Mouse (Mus musculus): Measurements from ENCODE around the gene Kcnj10. TPM values are rescaled to one million over a fixed set of nuclear protein-coding genes. Genes with fewer than 3 reads are reported as not detected.

The Kcnj10 gene
- polyA plus RNA-seq, 1 experiment from 2014 or later, result 0.08 TPM

DNA sequence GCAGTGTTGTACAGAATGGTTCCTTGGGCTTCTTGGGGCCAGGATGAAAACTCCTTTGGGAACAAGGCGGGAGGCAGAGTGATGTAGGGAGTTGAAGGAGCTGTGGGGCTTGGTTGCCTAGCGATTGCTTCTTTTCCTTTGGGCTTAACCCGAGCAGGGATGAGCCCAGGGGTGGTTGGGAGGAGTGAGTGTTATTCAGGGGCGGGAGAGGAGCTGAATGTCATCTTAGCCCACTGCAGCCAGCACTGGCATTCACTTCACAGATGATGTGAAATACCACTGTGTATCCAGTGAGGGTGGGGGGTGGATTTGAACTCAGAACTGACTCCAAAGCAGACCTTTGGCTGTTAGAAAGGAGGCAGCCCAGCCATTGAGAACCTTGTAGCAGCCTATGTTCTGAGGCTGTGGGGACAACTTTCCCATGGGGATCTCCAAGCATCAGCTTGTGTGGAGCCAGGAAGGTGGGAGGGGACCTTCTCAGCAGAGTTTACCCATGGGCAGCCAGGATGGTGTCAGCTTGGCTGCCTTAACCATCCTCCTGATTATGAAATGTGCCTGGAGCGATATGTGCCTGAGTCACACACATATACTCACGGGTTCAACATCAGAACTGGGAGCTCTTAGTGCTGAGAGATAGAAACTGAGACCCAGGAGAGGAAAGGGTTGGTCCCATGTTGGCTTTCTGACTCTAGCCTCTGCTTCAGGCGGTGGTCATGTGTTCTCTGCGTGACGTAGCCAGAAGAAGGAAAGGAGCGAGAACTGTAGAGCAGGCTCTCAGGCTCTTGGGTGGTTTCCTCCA lies 27.2 kb upstream of the Kcnj10 start:
- peak overlapping the region; percentile 85 for H3K4me2 ChIP-seq (replicated peaks)
- H3K4me1 ChIP-seq (replicated peaks), result peaks cover 23% of the 10 kb centered on the region
- 80% methylated on average over 10 of the region's 10 CpGs for WGBS
- ATAC-seq, result no peak
- peaks cover 9% of the 10 kb centered on the region; the same call in 1 of the 2 replicates for H3K36me3 ChIP-seq
- H3K9ac ChIP-seq, result no peak overlapping the region
- peak overlapping the region; percentile 74; the same call in 1 of the 2 replicates for H3K4me3 ChIP-seq (replicated peaks)
- H3K9me3 ChIP-seq, result no peaks in the 10 kb centered on the region
- H3K27me3 ChIP-seq (replicated peaks), result no peaks in the 10 kb centered on the region
- no peak overlapping the region for H3K27ac ChIP-seq

DNA sequence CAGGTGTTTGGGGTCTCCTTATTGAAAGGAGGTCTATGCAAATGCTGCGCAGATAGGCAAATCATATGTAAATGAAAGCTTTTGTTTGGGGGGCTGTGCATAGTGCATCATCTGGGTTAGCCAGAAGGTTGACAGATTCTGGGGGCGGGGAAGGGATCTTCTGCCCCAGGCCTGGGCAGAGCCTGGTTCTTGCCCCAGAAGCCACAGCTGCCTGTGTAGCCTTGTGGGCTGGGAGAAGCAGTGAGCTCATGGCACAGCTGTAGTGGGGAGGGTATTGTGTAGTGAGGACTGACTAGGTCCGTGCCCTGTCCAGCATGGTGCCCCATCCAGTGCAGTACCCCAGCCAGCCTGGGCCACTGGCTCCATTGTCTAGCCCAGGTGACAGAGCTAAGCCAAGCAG lies 26.1 kb upstream of the Kcnj10 start:
- WGBS, result 87% methylated on average over 3 of the region's 3 CpGs
- peaks cover 25% of the 10 kb centered on the region for H3K4me1 ChIP-seq (replicated peaks)
- no peak for ATAC-seq

DNA sequence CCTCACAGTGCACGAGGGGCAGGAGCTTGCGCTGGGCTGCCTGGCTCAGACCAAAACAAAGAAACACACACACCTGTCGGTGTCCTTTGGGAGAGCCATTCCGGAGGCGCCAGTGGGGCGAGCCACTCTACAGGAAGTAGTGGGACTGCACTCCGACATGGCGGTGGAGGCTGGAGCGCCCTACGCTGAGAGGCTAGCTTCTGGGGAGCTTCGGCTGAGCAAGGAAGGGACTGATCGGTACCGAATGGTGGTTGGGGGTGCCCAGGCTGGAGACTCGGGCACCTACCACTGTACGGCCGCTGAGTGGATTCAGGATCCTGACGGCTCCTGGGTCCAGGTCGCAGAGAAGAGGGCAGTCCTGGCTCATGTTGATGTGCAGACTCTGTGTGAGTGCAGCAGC lies 23.6 kb upstream of the Kcnj10 start:
- Histone ChIP-seq H3K4me1 (replicated peaks) (peaks cover 16% of the 10 kb centered on the region), H3K27ac (no peak overlapping the region), H3K9ac (no peak overlapping the region), H3K27me3 (replicated peaks) (no peaks in the 10 kb centered on the region), H3K36me3 (peaks cover 9% of the 10 kb centered on the region; the same call in 1 of the 2 replicates), H3K4me3 (replicated peaks) (no peak overlapping the region), H3K4me2 (replicated peaks) (no peak overlapping the region), H3K9me3 (no peaks in the 10 kb centered on the region)
- WGBS, result 60% methylated on average over 18 of the region's 18 CpGs
- ATAC-seq, result no peak

More for the DNA sequence above, 26.1 kb upstream of the Kcnj10 start:
- Histone ChIP-seq H3K9ac (no peak overlapping the region), H3K4me2 (replicated peaks) (no peak overlapping the region), H3K27me3 (replicated peaks) (no peaks in the 10 kb centered on the region), H3K9me3 (no peaks in the 10 kb centered on the region), H3K36me3 (peaks cover 9% of the 10 kb centered on the region; the same call in 1 of the 2 replicates), H3K27ac (no peak overlapping the region), H3K4me3 (replicated peaks) (no peak overlapping the region)

DNA sequence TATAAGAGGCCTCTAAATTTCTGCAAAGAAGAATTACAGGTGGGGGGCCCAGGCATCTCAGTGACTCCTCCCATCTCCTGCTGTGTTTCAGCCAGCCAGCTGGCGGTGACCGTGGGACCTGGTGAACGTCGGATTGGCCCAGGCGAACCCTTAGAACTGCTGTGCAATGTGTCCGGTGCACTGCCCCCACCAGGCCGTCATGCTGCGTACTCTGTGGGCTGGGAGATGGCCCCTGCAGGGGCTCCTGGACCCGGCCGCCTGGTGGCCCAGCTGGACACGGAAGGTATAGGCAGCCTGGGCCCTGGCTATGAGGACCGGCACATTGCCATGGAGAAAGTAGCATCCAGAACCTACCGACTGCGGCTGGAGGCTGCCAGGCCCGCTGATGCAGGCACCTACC lies 23.1 kb upstream of the Kcnj10 start:
- Histone ChIP-seq H3K4me1 (replicated peaks) (peaks cover 12% of the 10 kb centered on the region), H3K9me3 (no peaks in the 10 kb centered on the region), H3K27me3 (replicated peaks) (no peaks in the 10 kb centered on the region), H3K36me3 (peaks cover 9% of the 10 kb centered on the region; the same call in 1 of the 2 replicates), H3K4me3 (replicated peaks) (no peak overlapping the region), H3K4me2 (replicated peaks) (no peak overlapping the region), H3K27ac (no peak overlapping the region), H3K9ac (no peak overlapping the region)
- ATAC-seq, result no peak
- 79% methylated on average over 15 of the region's 15 CpGs for WGBS

DNA sequence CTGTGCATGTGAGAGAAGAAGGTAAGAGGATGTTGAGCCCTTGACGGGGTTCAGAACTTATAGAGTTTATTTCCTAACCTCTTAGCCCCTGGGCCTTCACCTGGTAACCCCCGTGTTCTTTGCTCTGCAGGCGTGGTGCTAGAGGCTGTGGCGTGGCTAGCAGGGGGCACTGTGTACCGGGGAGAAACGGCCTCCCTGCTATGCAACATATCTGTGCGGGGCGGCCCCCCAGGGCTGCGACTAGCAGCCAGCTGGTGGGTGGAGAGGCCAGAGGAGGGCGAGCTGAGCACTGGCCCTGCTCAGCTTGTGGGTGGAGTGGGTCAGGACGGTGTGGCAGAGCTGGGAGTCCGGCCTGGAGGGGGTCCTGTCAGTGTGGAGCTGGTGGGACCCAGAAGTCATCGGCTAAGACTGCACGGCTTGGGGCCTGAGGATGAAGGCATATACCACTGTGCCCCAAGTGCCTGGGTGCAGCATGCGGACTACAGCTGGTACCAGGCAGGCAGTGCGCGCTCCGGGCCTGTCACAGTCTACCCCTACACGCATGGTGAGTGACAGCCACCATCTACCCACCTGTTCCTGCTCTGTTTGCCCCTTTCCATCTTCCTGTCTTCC lies 22.5 kb upstream of the Kcnj10 start:
- no peak for ATAC-seq
- Histone ChIP-seq H3K36me3 (peaks cover 9% of the 10 kb centered on the region; the same call in 1 of the 2 replicates), H3K4me2 (replicated peaks) (no peak overlapping the region), H3K4me3 (replicated peaks) (no peak overlapping the region), H3K4me1 (replicated peaks) (0 out of 2 replicates have a peak, but pooled peaks cover 8% of the 10 kb centered on the region), H3K9me3 (no peaks in the 10 kb centered on the region), H3K27ac (no peak overlapping the region), H3K27me3 (replicated peaks) (no peaks in the 10 kb centered on the region), H3K9ac (no peak overlapping the region)
- 87% methylated on average over 19 of the region's 19 CpGs for WGBS

DNA sequence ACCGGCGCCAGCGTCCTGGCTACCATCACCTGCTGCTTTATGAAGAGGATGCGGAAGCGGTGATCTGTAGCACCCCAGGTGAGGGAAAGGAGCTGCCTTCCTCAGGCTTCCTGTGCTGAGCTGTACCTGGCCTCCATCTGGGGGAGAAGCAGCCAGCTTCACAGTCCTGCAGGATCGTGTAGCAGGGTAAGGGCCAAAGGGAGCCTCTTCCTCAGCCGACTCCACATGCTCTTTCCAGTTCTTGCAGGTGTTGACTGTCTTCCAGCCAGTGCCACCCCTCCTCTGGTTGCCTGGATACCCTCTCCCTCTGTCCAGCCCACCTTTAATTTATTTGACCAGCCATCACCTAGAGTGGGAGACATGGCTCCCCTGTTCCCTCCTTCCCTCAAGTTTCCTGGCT lies 21.7 kb upstream of the Kcnj10 start:
- Histone ChIP-seq H3K9ac (no peak overlapping the region), H3K4me2 (replicated peaks) (no peak overlapping the region), H3K27me3 (replicated peaks) (no peaks in the 10 kb centered on the region), H3K9me3 (no peaks in the 10 kb centered on the region), H3K36me3 (peaks cover 9% of the 10 kb centered on the region; the same call in 1 of the 2 replicates), H3K4me1 (replicated peaks) (0 out of 2 replicates have a peak, but pooled peaks cover 8% of the 10 kb centered on the region), H3K4me3 (replicated peaks) (no peak overlapping the region), H3K27ac (no peak overlapping the region)
- ATAC-seq, result no peak
- WGBS, result 76% methylated on average over 7 of the region's 7 CpGs

DNA sequence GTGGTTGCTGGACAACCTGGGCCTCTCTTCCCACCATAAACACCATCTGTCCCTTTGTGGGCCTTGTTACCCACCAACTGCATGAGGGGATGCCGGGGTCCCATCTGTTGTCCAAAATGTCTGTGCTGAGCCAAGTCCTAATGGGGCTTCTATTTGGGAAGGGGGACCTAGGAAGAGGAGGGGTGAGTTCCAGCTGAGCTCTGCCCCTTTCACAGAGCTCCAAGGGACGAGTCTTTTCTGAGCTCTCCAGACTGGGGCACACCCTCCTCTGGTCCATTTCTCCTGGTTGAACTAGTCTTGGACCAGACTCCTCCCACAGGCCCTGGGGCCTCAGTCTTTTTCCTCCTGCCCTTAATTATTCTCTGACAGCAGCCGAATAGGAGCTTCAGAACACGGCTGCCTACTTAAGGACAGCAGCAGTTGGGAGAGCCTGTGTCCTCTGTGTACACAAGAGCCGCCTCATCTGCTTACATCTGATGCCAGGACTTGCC lies 21.0 kb upstream of the Kcnj10 start:
- H3K27ac ChIP-seq, result no peak overlapping the region
- H3K27me3 ChIP-seq (replicated peaks), result peaks cover 2% of the 10 kb centered on the region; the same call in 1 of the 2 replicates
- H3K9me3 ChIP-seq, result no peaks in the 10 kb centered on the region
- H3K4me3 ChIP-seq (replicated peaks), result no peak overlapping the region
- H3K4me1 ChIP-seq (replicated peaks), result 0 out of 2 replicates have a peak, but pooled peaks cover 8% of the 10 kb centered on the region
- ATAC-seq, result no peak
- peaks cover 9% of the 10 kb centered on the region; the same call in 1 of the 2 replicates for H3K36me3 ChIP-seq
- H3K9ac ChIP-seq, result no peak overlapping the region
- WGBS, result 38% methylated on average over 5 of the region's 5 CpGs
- no peak overlapping the region for H3K4me2 ChIP-seq (replicated peaks)

DNA sequence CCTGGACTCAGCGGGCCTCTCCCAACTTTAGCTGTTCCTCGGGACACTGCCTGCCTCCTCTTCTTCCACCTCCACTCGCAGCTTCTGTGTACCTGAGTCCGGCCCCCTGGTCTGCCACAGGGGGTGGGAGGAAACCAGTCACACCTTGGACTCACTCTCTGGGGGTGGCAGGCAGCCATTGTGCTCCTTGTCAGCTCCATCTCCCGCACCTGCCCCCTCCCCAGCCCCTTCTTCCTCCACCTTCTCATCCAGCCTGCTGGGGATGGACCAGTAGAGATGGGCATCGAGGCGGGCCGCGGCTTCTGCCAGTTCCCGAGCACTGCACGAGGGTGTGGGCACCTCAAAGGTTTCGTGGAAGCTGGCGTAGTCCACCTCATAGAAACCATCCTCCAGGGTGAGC lies 18.3 kb upstream of the Kcnj10 start:
- Histone ChIP-seq H3K9ac (no peak overlapping the region), H3K4me3 (replicated peaks) (no peak overlapping the region), H3K9me3 (no peaks in the 10 kb centered on the region), H3K36me3 (peaks cover 9% of the 10 kb centered on the region; the same call in 1 of the 2 replicates), H3K4me1 (replicated peaks) (peaks cover 15% of the 10 kb centered on the region; the same call in 1 of the 2 replicates), H3K27ac (no peak overlapping the region), H3K27me3 (replicated peaks) (peaks cover 29% of the 10 kb centered on the region), H3K4me2 (replicated peaks) (no peak overlapping the region)
- WGBS, result 63% methylated on average over 13 of the region's 13 CpGs
- ATAC-seq, result no peak

DNA sequence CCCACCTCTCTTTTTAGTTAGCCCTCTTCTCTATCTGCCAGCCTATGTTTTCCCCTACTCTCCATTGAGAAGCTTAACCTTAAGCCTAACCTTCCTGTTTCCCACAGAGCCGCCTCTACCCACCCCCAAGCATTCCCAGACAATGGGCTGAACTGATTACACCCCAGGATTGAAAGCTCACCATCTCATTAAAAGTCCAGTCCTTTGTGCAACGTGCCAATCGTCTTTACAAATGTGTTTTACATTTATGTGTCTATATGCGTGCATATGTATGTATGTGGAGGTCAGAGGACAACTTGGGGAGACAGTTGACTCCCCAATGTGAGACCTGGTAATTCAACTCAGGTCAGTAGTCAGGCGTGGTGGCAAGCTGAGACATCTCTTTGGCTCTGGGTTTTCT lies 17.7 kb upstream of the Kcnj10 start:
- Histone ChIP-seq H3K36me3 (peaks cover 5% of the 10 kb centered on the region; the same call in 1 of the 2 replicates), H3K27me3 (replicated peaks) (peaks cover 35% of the 10 kb centered on the region), H3K9me3 (no peaks in the 10 kb centered on the region), H3K4me3 (replicated peaks) (no peak overlapping the region), H3K4me1 (replicated peaks) (peaks cover 15% of the 10 kb centered on the region; the same call in 1 of the 2 replicates), H3K4me2 (replicated peaks) (no peak overlapping the region), H3K27ac (no peak overlapping the region), H3K9ac (no peak overlapping the region)
- no peak for ATAC-seq
- 59% methylated on average over 5 of the region's 5 CpGs for WGBS

DNA sequence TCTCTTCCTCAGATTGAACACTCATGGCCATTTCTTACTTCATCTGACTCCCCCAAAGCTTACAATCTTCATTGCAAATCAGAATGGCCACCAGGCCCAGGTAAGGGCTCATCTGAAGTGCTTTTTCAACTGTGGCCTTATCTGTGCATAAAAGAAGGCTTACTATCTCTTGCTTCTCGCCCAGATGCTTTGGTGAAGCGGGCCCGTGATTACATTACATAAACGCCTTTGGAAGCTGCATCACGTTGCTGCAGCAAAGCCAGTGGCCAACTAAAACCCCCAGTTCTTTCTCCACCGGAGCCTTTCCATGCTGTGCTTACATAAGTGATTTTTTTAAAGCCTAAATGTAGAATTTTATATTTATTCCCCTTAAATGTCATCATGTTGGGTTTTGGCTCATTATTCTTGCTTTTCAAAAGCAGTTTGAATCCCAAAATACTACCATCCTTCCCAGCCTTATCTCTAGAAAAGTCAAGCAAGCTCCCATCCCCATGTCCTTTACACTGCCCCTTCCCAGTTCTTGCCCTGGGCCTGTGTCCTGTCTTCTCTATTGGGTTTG lies 17.1 kb upstream of the Kcnj10 start:
- 70% methylated on average over 6 of the region's 6 CpGs for WGBS
- ATAC-seq, result no peak
- Histone ChIP-seq H3K27me3 (replicated peaks) (peaks cover 40% of the 10 kb centered on the region), H3K27ac (no peak overlapping the region), H3K36me3 (no peaks in the 10 kb centered on the region), H3K9ac (no peak overlapping the region), H3K4me1 (replicated peaks) (peaks cover 15% of the 10 kb centered on the region; the same call in 1 of the 2 replicates), H3K9me3 (no peaks in the 10 kb centered on the region), H3K4me3 (replicated peaks) (no peak overlapping the region), H3K4me2 (replicated peaks) (no peak overlapping the region)

DNA sequence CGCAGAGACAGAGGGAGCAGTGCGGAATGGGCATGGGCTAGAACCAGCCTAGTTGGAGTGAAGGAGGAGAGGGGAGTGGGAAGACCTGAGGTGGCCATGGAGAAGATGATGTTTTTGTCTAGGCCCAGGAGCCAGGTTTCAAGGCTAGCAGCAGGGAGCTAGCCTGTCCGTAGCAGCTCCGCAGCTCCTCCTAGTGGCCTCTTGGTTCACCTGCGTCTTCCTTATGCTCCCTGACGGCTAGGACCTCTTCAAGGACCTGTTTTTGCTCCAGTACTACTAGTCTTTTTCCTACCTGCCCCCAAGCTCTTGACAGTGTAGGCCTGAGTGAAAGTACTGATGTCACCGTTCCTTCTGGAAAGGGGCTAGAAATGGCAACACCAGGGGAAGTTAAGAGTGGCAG lies 16.3 kb upstream of the Kcnj10 start:
- Histone ChIP-seq H3K27ac (no peak overlapping the region), H3K4me3 (replicated peaks) (no peak overlapping the region), H3K4me1 (replicated peaks) (peaks cover 11% of the 10 kb centered on the region; the same call in 1 of the 2 replicates), H3K9ac (no peak overlapping the region), H3K36me3 (no peaks in the 10 kb centered on the region), H3K9me3 (no peaks in the 10 kb centered on the region), H3K27me3 (replicated peaks) (peaks cover 48% of the 10 kb centered on the region), H3K4me2 (replicated peaks) (no peak overlapping the region)
- WGBS, result 21% methylated on average over 7 of the region's 7 CpGs
- peak; percentile 71 for ATAC-seq

Data from intestine, embryonic 15.5 days (tissue).